Mouse (Mus musculus) hindlimb bud, embryonic 11.5 days (tissue): ENCODE results near the gene Ncf4.

Experiments used
- DNase-seq: peaks from one replicate; pipeline ENCODE4 v3.0.0-alpha.2; 2012; ENCODE audit warnings: low read depth, low spot score; ENCODE audit errors: extremely low spot score

The Ncf4 gene

DNA sequence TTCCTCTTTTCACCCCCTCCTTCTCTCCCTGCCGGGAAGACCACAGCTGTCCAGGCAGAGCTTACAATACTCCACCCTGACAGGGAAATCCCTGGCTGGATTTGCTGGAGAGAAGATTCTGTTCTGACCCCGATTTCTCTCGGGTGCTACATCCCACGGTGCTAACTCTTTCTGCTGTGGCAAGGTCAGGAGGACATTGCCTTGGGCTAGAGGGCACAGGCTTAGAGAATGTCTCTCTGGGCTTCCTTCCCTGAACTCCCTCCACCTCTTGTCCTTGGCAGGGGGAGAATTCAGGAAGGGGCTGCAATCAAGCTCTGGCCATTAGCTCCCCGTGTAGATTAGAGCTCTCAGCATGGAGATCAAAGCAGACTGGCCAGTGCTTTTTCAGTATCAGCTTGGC is 65.3 kb downstream of the Ncf4 start:
- no peak for DNase-seq

DNA sequence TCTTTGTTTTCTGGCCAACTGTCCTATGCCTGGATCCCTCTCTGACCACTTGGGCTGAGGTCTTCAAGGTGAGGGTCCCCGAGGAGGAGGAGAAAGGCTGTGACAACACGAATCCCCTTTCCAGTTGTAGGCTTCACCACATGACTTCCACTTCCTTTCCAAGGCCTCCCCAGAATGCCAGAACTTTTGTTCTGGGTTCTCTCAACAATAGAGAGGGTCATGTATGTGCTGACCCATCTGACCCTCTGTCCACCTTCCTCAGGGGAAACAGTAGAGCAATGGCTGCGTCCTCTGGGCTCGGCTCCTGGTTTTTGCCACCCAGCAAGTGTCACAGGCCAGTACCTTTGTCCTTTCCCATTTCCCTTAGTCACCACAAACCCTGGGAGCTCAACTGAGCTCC is 66.4 kb downstream of the Ncf4 start:
- no peak for DNase-seq
